Mouse (Mus musculus) intestine, postnatal 0 days (tissue): ENCODE measurements at regions not wholly inside any gene's neighbourhood (a gene's known extent, or its start where the extent isn't known, plus 50 kb on each side); places are given as distances from the start of the nearest gene placed in this dataset.

Source experiments
- ATAC-seq: fragments of 200-750 bp; cut with Nextera tagmentation; 2 replicates; pipeline ENCODE4 v1.8.0; 2017; ENCODE audit warnings: mild to moderate bottlenecking, moderate TSS enrichment, moderate library complexity
- H3K27ac ChIP-seq: fragments of 300-500 bp; sonication (generic); 2 replicates; pipeline ENCODE4 v1.5.1; 2014; ENCODE audit warnings: mild to moderate bottlenecking, low read depth, low read length, moderate library complexity
- H3K27me3 ChIP-seq: fragments of 300-500 bp; sonication (generic); replicated peaks from 2 replicates; pipeline ENCODE4 v1.6.1; 2014; ENCODE audit warnings: low read length, mixed read lengths; ENCODE audit not compliant: control insufficient read depth, insufficient read depth
- H3K36me3 ChIP-seq: fragments of 300-500 bp; sonication (generic); 2 replicates; pipeline ENCODE4 v1.6.1; 2014; ENCODE audit warnings: mild to moderate bottlenecking, moderate library complexity; ENCODE audit not compliant: control insufficient read depth, insufficient read depth
- H3K4me1 ChIP-seq: fragments of 300-500 bp; sonication (generic); replicated peaks from 2 replicates; pipeline ENCODE4 v1.6.1; 2014; ENCODE audit warnings: antibody characterized with exemption, low read length, mixed read lengths; ENCODE audit not compliant: control insufficient read depth, insufficient read depth
- H3K4me2 ChIP-seq: fragments of 300-500 bp; sonication (generic); replicated peaks from 2 replicates; pipeline ENCODE4 v1.6.1; 2014; ENCODE audit warnings: low read depth, mild to moderate bottlenecking, moderate library complexity
- H3K4me3 ChIP-seq: fragments of 300-500 bp; sonication (generic); 2 replicates; pipeline ENCODE4 v1.5.1; 2014; ENCODE audit warnings: low read depth, low read length
- H3K9ac ChIP-seq: fragments of 300-500 bp; sonication (generic); 2 replicates; pipeline ENCODE4 v1.6.1; 2014; ENCODE audit warnings: mild to moderate bottlenecking, low read depth, low read length
- H3K9me3 ChIP-seq: fragments of 300-500 bp; sonication (generic); 2 replicates; pipeline ENCODE4 v1.6.1; 2016; ENCODE audit warnings: mixed run types; ENCODE audit not compliant: control insufficient read depth
- CTCF ChIP-seq: sonication (generic); IDR thresholded peaks from 2 replicates; pipeline ENCODE4 v1.5.1; 2016; ENCODE audit warnings: low read depth, mild to moderate bottlenecking, control low read depth, antibody characterized with exemption, moderate library complexity
- WGBS: fragments of 180-500 bp; shearing (Covaris S2); extraction: QIAGEN DNeasy Blood & Tissue Kit; methylation state at CpG from one replicate; pipeline ENCODE4 v1.1.7; 2014; 5-methylcytosine and 5-hydroxymethylcytosine counted together

- no peaks in the 10 kb centered on the region for H3K4me1 ChIP-seq
- no peak overlapping the region for H3K4me3 ChIP-seq
- no peaks in the 10 kb centered on the region for H3K27me3 ChIP-seq
- H3K9me3 ChIP-seq, result no peaks in the 10 kb centered on the region
- no peak for ATAC-seq
- no peak overlapping the region for H3K4me2 ChIP-seq
- H3K9ac ChIP-seq, result no peak overlapping the region
- no peak overlapping the region for H3K27ac ChIP-seq
- no peak for TF ChIP-seq CTCF
- 70% methylated on average over 5 of the region's 5 CpGs for WGBS
- H3K36me3 ChIP-seq, result no peaks in the 10 kb centered on the region
Observed at GRCm38 (mm10) chr8:127765199-127765598, 593.2 kb upstream of the Nrp1 start.

- H3K9ac ChIP-seq, result no peak overlapping the region
- TF ChIP-seq CTCF, result no peak
- H3K27ac ChIP-seq, result no peak overlapping the region
- no peak for ATAC-seq
- no peaks in the 10 kb centered on the region for H3K27me3 ChIP-seq
- no peaks in the 10 kb centered on the region for H3K36me3 ChIP-seq
- no peak overlapping the region for H3K4me2 ChIP-seq
- no peaks in the 10 kb centered on the region for H3K4me1 ChIP-seq
- no peaks in the 10 kb centered on the region for H3K9me3 ChIP-seq
- no peak overlapping the region for H3K4me3 ChIP-seq
- WGBS, result 83% methylated on average over 3 of the region's 3 CpGs
Observed at GRCm38 (mm10) chr8:127768311-127768710, 590.1 kb upstream of the Nrp1 start.

- ATAC-seq, result no peak
- no peak for TF ChIP-seq CTCF
- no peak overlapping the region for H3K9ac ChIP-seq
Observed at GRCm38 (mm10) chr8:127769651-127770050, 588.8 kb upstream of the Nrp1 start.

GRCm38 (mm10) chr8:127771781-127772180 lies 586.6 kb upstream of the Nrp1 start:
- 77% methylated on average over 1 of the region's 1 CpGs for WGBS
- no peaks in the 10 kb centered on the region for H3K4me1 ChIP-seq
- ATAC-seq, result no peak
- no peak overlapping the region for H3K27ac ChIP-seq
- no peak overlapping the region for H3K9ac ChIP-seq
- no peaks in the 10 kb centered on the region for H3K36me3 ChIP-seq
- H3K4me3 ChIP-seq, result no peak overlapping the region
- no peak for TF ChIP-seq CTCF
- no peak overlapping the region for H3K4me2 ChIP-seq
- H3K27me3 ChIP-seq, result no peaks in the 10 kb centered on the region
- H3K9me3 ChIP-seq, result no peaks in the 10 kb centered on the region

More at GRCm38 (mm10) chr8:127769651-127770050, 588.8 kb upstream of the Nrp1 start:
- H3K4me1 ChIP-seq, result no peaks in the 10 kb centered on the region
- H3K27ac ChIP-seq, result no peak overlapping the region
- 87% methylated on average over 1 of the region's 1 CpGs for WGBS
- no peaks in the 10 kb centered on the region for H3K9me3 ChIP-seq
- no peaks in the 10 kb centered on the region for H3K27me3 ChIP-seq
- H3K4me2 ChIP-seq, result no peak overlapping the region
- H3K36me3 ChIP-seq, result no peaks in the 10 kb centered on the region
- H3K4me3 ChIP-seq, result no peak overlapping the region

- Histone ChIP-seq H3K36me3 (no peaks in the 10 kb centered on the region), H3K27ac (no peak overlapping the region), H3K4me2 (no peak overlapping the region), H3K4me1 (no peaks in the 10 kb centered on the region), H3K9me3 (no peaks in the 10 kb centered on the region), H3K4me3 (no peak overlapping the region), H3K27me3 (no peaks in the 10 kb centered on the region), H3K9ac (no peak overlapping the region)
- TF ChIP-seq CTCF, result no peak
- 89% methylated on average over 3 of the region's 3 CpGs for WGBS
- no peak for ATAC-seq
Observed at GRCm38 (mm10) chr8:127772415-127772814, 586.0 kb upstream of the Nrp1 start.

- 91% methylated on average over 2 of the region's 2 CpGs for WGBS
- H3K27me3 ChIP-seq, result no peaks in the 10 kb centered on the region
Observed at GRCm38 (mm10) chr8:127772917-127773316, 585.5 kb upstream of the Nrp1 start.

GRCm38 (mm10) chr8:127774642-127775041 lies 583.8 kb upstream of the Nrp1 start:
- Histone ChIP-seq H3K27me3 (no peaks in the 10 kb centered on the region), H3K36me3 (no peaks in the 10 kb centered on the region), H3K4me2 (no peak overlapping the region), H3K9me3 (no peaks in the 10 kb centered on the region), H3K9ac (no peak overlapping the region), H3K27ac (no peak overlapping the region), H3K4me3 (no peak overlapping the region), H3K4me1 (no peaks in the 10 kb centered on the region)
- ATAC-seq, result no peak
- no peak for TF ChIP-seq CTCF
- 72% methylated on average over 9 of the region's 9 CpGs for WGBS

More at GRCm38 (mm10) chr8:127772917-127773316, 585.5 kb upstream of the Nrp1 start:
- H3K4me3 ChIP-seq, result no peak overlapping the region
- no peak overlapping the region for H3K27ac ChIP-seq
- no peaks in the 10 kb centered on the region for H3K36me3 ChIP-seq
- H3K4me2 ChIP-seq, result no peak overlapping the region
- H3K9me3 ChIP-seq, result no peaks in the 10 kb centered on the region
- TF ChIP-seq CTCF, result no peak
- no peak overlapping the region for H3K9ac ChIP-seq
- H3K4me1 ChIP-seq, result no peaks in the 10 kb centered on the region
- no peak for ATAC-seq
